Mouse (Mus musculus) erythroblast, adult 5-6 weeks (primary cell): Measurements from ENCODE around the gene Dennd6a. TPM values are rescaled to one million over a fixed set of nuclear protein-coding genes. Genes with fewer than 3 reads are reported as not detected.
"Not testable (repeated sequence)": the region's sequence is repeated elsewhere in the genome, so short reads cannot be mapped to it uniquely, and the experiment has no call there.

ENCODE experiments used
- ATAC-seq: replicated peaks from 2 replicates; pipeline ENCODE4 v1.8.0; 2016; ENCODE audit warnings: moderate number of reproducible peaks, mild to moderate bottlenecking, moderate TSS enrichment, inconsistent platforms; ENCODE audit not compliant: poor library complexity, low FRiP score, severe bottlenecking
- total RNA-seq, 2 experiments: library from RNA; stranded (forward) in 1 of 2; stranded (reverse) in 1 of 2; fragments of 150-400 nt in 1 of 2; fragments of 200-764, 138-1000 nt in 1 of 2; gene quantifications; 2 replicates each; pipeline versions ENCODE4 v1.2.3 to v1.2.4; 2015 to 2017; ENCODE audit warnings: low replicate concordance in 2 of 2

The Dennd6a gene
- 6.9 and 7.3 TPM in 2 replicates for total RNA-seq (2015; ENCODE audit: low replicate concordance)
- total RNA-seq (2017; ENCODE audit: low replicate concordance), result 4.7 and 11.6 TPM in 2 replicates

GRCm38 (mm10) chr14:26573556-26573955 is at the start of gene Dennd6a:
Dennd6a (plus strand) TSS chr14:26573856.
- not testable (repeated sequence) for ATAC-seq

- no peak for ATAC-seq
Measured at GRCm38 (mm10) chr14:26525955-26526354, 47.7 kb upstream of the Dennd6a start.

- ATAC-seq, result no peak
Measured at GRCm38 (mm10) chr14:26528296-26528695, 45.4 kb upstream of the Dennd6a start.

GRCm38 (mm10) chr14:26530350-26530749 is 43.3 kb upstream of the Dennd6a start:
- ATAC-seq, result no peak

GRCm38 (mm10) chr14:26531410-26532313 is 42.0 kb upstream of the Dennd6a start:
- ATAC-seq, result no peak

GRCm38 (mm10) chr14:26532752-26533151 is 40.9 kb upstream of the Dennd6a start:
- ATAC-seq, result no peak

- ATAC-seq, result peak; percentile 29; the same call in 1 of the 2 replicates
Measured at GRCm38 (mm10) chr14:26533267-26533666, 40.4 kb upstream of the Dennd6a start.

- ATAC-seq, result peak; percentile 43
Measured at GRCm38 (mm10) chr14:26533821-26534756, 39.6 kb upstream of the Dennd6a start.

- ATAC-seq, result peak; percentile 96
Measured at GRCm38 (mm10) chr14:26534757-26535479, 38.7 kb upstream of the Dennd6a start, which contains the start of gene Slmap. Slmap (minus strand) TSS chr14:26534931.

- ATAC-seq, result no peak
Measured at GRCm38 (mm10) chr14:26539241-26539640, 34.4 kb upstream of the Dennd6a start.

- no peak for ATAC-seq
Measured at GRCm38 (mm10) chr14:26540577-26540976, 33.1 kb upstream of the Dennd6a start.

- ATAC-seq, result no peak
Measured at GRCm38 (mm10) chr14:26542136-26542535, 31.5 kb upstream of the Dennd6a start.

- ATAC-seq, result no peak
Measured at GRCm38 (mm10) chr14:26547516-26548488, 25.9 kb upstream of the Dennd6a start.

GRCm38 (mm10) chr14:26550712-26551111 is 22.9 kb upstream of the Dennd6a start:
- ATAC-seq, result no peak

GRCm38 (mm10) chr14:26552441-26552840 is 21.2 kb upstream of the Dennd6a start:
- ATAC-seq, result no peak

GRCm38 (mm10) chr14:26552853-26553252 is 20.8 kb upstream of the Dennd6a start:
- no peak for ATAC-seq

- no peak for ATAC-seq
Measured at GRCm38 (mm10) chr14:26557581-26557980, 16.1 kb upstream of the Dennd6a start.

- no peak for ATAC-seq
Measured at GRCm38 (mm10) chr14:26558536-26558935, 15.1 kb upstream of the Dennd6a start.
